Mouse (Mus musculus) liver, embryonic 11.5 days (tissue): ENCODE results near the gene Fbxo2. TPM values are rescaled to one million over a fixed set of nuclear protein-coding genes. Genes with fewer than 3 reads are reported as not detected.
"Not testable (repeated sequence)": the region's sequence is repeated elsewhere in the genome, so short reads cannot be mapped to it uniquely, and the experiment has no call there.

Experiments used
- ATAC-seq: fragments of 200-750 bp; cut with Nextera tagmentation; replicated peaks from 2 replicates; pipeline ENCODE4 v1.8.0; 2017; ENCODE audit warnings: moderate number of reproducible peaks, mild to moderate bottlenecking, moderate TSS enrichment, moderate library complexity; ENCODE audit not compliant: low FRiP score
- DNase-seq: peaks from one replicate; pipeline ENCODE4 v3.0.0-alpha.2; 2017; ENCODE audit warnings: low spot score
- H3K27ac ChIP-seq: fragments of 300-500 bp; sonication (generic); 2 replicates; pipeline ENCODE4 v1.5.1; 2014; ENCODE audit warnings: mild to moderate bottlenecking, low read depth, low read length, control low read depth
- H3K27me3 ChIP-seq: fragments of 300-500 bp; sonication (generic); replicated peaks from 2 replicates; pipeline ENCODE4 v1.6.1; 2014; ENCODE audit warnings: low read length, mixed read lengths; ENCODE audit not compliant: control insufficient read depth, insufficient read depth
- H3K36me3 ChIP-seq: fragments of 300-500 bp; sonication (generic); 2 replicates; pipeline ENCODE4 v1.6.1; 2014; ENCODE audit warnings: mild to moderate bottlenecking, low read length, moderate library complexity, mixed read lengths; ENCODE audit not compliant: control insufficient read depth, insufficient read depth
- H3K4me1 ChIP-seq: fragments of 300-500 bp; sonication (generic); replicated peaks from 2 replicates; pipeline ENCODE4 v1.6.1; 2014; ENCODE audit warnings: low read length, mixed read lengths; ENCODE audit not compliant: control insufficient read depth, insufficient read depth
- H3K4me2 ChIP-seq: fragments of 300-500 bp; sonication (generic); 2 replicates; pipeline ENCODE4 v1.6.1; 2014; ENCODE audit warnings: mild to moderate bottlenecking, control low read depth, moderate library complexity
- H3K4me3 ChIP-seq: fragments of 300-500 bp; sonication (generic); 2 replicates; pipeline ENCODE4 v1.5.1; 2014; ENCODE audit warnings: low read depth, low read length, control low read depth
- H3K9ac ChIP-seq: fragments of 300-500 bp; sonication (generic); 2 replicates; pipeline ENCODE4 v1.6.1; 2014; ENCODE audit warnings: low read depth, low read length, control low read depth
- H3K9me3 ChIP-seq: fragments of 300-500 bp; sonication (generic); 2 replicates; pipeline ENCODE4 v1.6.1; 2016; ENCODE audit warnings: low read length, inconsistent platforms, mixed read lengths; ENCODE audit not compliant: control insufficient read depth
- WGBS: fragments of 180-500 bp; shearing (Covaris S2); extraction: QIAGEN DNeasy Blood & Tissue Kit; methylation state at CpG from one replicate; pipeline ENCODE4 v1.1.7; 2014; 5-methylcytosine and 5-hydroxymethylcytosine counted together
- polyA plus RNA-seq: library from polyadenylated mRNA; unstranded; fragments of >200 nt; fragmentation: Nextera tagmentation; extraction: Ambion mirVana; gene quantifications from 2 replicates; pipeline ENCODE4 v1.2.1, GENCODE M21; 2014

The Fbxo2 gene
- polyA plus RNA-seq, 1 experiment from 2014 or later, result 0.73 TPM

DNA sequence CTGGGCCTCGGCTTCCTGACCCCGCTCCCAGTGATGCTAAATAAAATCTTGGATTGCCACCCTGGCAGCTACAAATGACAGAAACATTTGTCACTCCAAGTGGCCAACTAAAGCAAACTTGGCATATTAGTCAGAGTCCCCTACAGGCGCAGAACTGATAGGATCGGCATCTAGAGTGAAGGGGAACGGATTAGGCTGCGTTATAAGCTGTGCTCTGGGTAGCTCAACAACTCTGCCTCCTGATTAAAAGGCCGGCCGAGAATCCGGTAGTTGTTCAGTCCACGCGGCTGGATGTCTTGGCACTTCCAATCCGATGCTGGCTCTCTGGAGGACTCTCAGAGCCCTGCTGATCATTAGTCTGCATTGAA, 14.1 kb downstream of the Fbxo2 start:
- ATAC-seq, result no peak
- peaks cover 77% of the 10 kb centered on the region for H3K27me3 ChIP-seq
- no peak for DNase-seq

DNA sequence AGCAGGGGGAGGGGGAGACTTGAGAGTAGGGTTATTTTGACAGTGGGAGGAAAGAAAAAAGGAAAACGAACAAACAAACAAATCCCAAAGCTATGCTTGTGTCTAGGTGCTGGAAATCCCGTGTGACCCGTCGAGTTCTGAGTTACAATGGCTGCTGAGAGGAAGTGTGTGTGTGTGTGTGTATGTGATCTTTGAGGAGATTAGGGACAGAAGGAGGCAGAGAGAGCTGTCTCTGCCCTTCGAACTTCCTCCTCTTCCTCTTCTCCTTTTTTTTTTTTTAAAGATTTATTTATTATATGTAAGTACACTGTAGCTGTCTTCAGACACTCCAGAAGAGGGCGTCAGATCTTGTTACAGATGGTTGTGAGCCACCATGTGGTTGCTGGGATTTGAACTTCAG, 16.2 kb downstream of the Fbxo2 start:
- not testable (repeated sequence) for H3K27ac ChIP-seq, H3K4me2 ChIP-seq, ATAC-seq, DNase-seq, H3K9ac ChIP-seq, H3K9me3 ChIP-seq, H3K36me3 ChIP-seq, H3K4me1 ChIP-seq, H3K4me3 ChIP-seq
- 39% methylated on average over 5 of the region's 6 CpGs for WGBS
- peaks cover 68% of the 10 kb centered on the region for H3K27me3 ChIP-seq

More for the DNA sequence above, 14.1 kb downstream of the Fbxo2 start:
- H3K4me2 ChIP-seq, result no peak overlapping the region
- H3K4me1 ChIP-seq, result 0 out of 2 replicates have a peak, but pooled peaks cover 1% of the 10 kb centered on the region
- no peak overlapping the region for H3K4me3 ChIP-seq
- no peak overlapping the region for H3K9ac ChIP-seq
- no peaks in the 10 kb centered on the region for H3K9me3 ChIP-seq
- H3K36me3 ChIP-seq, result no peaks in the 10 kb centered on the region
- no peak overlapping the region for H3K27ac ChIP-seq
- WGBS, result 22% methylated on average over 12 of the region's 12 CpGs

DNA sequence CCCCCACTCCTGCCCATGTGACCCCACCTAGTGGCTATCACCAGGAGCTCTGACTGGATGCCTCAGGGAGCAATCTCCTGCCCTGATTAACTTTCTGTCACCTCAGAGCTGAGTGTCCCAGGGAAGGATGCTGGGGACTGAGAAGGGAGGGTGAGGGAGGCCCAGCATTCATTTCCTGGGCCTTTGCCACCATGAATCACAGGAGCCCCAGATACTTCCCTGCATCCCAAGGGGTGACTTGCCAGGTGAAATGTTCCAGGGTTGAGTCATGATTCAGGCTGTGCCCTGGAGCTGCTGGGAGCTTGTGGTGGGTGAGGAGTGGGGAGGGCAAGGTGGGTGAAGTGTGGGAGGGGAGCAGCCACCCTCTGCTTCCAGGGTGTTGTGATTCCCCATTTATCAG, 17.3 kb downstream of the Fbxo2 start:
- Histone ChIP-seq H3K4me1 (no peaks in the 10 kb centered on the region), H3K4me2 (no peak overlapping the region), H3K27ac (no peak overlapping the region), H3K9me3 (no peaks in the 10 kb centered on the region), H3K4me3 (no peak overlapping the region), H3K9ac (no peak overlapping the region), H3K36me3 (no peaks in the 10 kb centered on the region), H3K27me3 (peaks cover 63% of the 10 kb centered on the region)
- ATAC-seq (no peak), DNase-seq (no peak)

DNA sequence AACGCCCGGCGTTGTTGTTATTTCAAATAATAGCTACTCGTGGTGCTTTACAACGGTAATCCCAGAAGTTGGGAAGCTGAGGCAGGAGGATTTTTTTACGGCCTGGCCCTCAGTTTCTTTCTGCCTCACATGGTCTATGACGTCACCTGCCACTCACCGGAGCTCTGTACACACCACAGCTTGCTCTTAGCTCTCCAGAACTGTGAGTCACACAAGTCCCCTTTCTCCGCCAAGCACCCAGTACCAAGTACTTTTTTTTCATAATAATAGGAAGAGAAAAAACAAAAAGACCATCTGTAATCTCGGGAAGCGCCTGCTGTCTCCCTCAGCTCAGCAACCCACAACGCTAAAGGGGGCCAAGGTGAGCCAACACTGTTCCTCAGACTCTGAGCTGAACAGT, 21.1 kb downstream of the Fbxo2 start:
- ATAC-seq, result no peak
- Histone ChIP-seq H3K9me3 (no peaks in the 10 kb centered on the region), H3K27ac (no peak overlapping the region), H3K36me3 (no peaks in the 10 kb centered on the region), H3K4me1 (no peaks in the 10 kb centered on the region), H3K4me2 (no peak overlapping the region), H3K27me3 (peaks cover 29% of the 10 kb centered on the region), H3K9ac (no peak overlapping the region), H3K4me3 (no peak overlapping the region)
- WGBS, result 81% methylated on average over 12 of the region's 12 CpGs
- DNase-seq, result no peak

DNA sequence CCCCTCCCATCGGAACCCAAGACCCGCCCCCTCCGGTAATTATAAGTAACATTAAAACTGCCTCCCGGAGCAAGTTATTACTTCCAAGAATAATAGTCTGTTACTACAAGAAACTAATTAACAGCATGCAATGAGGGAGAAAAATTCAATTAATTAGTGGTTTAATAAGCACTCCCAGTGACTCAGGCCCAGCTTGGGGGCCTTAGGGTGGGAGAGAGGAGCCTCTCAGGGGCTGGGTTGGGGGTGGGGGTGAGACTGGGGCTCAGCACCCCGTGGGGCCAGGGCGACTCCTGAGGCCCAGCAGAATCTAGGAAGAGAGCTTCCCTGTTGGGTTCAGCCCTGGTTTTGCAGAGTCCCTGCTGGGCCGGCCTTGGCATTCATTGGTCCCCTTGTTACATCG, 21.9 kb downstream of the Fbxo2 start:
- H3K27ac ChIP-seq, result no peak overlapping the region
- H3K27me3 ChIP-seq, result peaks cover 27% of the 10 kb centered on the region
- H3K9ac ChIP-seq, result no peak overlapping the region
- H3K9me3 ChIP-seq, result no peaks in the 10 kb centered on the region
- 30% methylated on average over 8 of the region's 8 CpGs for WGBS
- no peak for DNase-seq
- no peaks in the 10 kb centered on the region for H3K4me1 ChIP-seq
- H3K4me2 ChIP-seq, result no peak overlapping the region
- H3K36me3 ChIP-seq, result no peaks in the 10 kb centered on the region
- no peak for ATAC-seq
- no peak overlapping the region for H3K4me3 ChIP-seq

DNA sequence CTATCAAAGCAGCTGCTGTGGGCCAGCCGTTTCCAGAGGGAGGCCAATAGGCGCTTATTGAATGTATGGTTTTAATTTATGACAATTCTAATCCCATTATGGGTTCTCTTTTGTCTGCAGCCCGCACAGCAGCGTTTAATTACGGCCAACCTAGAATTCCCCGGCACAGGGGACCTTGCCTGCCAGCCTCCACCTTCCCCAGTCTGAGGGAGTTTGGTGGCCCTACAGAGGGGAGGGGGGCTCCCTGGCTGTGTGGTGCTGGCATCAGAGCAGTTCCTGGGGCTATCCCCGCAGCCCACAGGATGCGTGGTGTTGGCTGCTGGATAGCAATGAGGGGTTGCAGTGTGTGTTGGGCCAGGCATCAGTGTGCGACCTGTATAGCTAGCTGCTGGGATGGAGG, 24.1 kb downstream of the Fbxo2 start:
- Histone ChIP-seq H3K27ac (no peak overlapping the region), H3K4me3 (no peak overlapping the region), H3K36me3 (no peaks in the 10 kb centered on the region), H3K9me3 (no peaks in the 10 kb centered on the region), H3K9ac (no peak overlapping the region), H3K27me3 (peaks cover 15% of the 10 kb centered on the region), H3K4me1 (no peaks in the 10 kb centered on the region), H3K4me2 (no peak overlapping the region)
- no peak for DNase-seq
- no peak for ATAC-seq
- 72% methylated on average over 9 of the region's 9 CpGs for WGBS

DNA sequence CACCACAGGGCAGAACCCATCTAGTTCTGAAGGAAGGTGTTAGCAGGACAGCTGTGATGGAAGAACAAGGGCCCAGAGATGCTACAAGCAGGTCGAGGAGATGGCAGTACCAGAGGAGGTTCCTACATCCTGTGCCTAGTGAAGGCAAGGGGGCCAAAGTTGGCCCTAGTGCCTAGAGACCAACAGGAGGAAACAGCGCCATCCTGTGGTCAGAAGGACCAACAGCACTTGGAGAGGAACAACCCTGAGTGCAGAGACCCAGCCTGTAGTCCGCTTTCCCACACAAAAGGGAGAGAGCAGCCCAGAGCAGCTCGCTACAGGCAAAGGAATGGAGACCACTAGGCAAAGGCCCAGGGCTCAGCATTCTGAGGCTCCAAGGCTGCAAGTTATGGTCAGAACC, 25.4 kb downstream of the Fbxo2 start:
- H3K9me3 ChIP-seq, result no peaks in the 10 kb centered on the region
- no peak overlapping the region for H3K4me2 ChIP-seq
- H3K4me3 ChIP-seq, result no peak overlapping the region
- H3K36me3 ChIP-seq, result no peaks in the 10 kb centered on the region
- WGBS, result 63% methylated on average over 4 of the region's 4 CpGs
- H3K27me3 ChIP-seq, result peaks cover 12% of the 10 kb centered on the region
- H3K9ac ChIP-seq, result no peak overlapping the region
- no peaks in the 10 kb centered on the region for H3K4me1 ChIP-seq
- DNase-seq (no peak), ATAC-seq (no peak)
- H3K27ac ChIP-seq, result no peak overlapping the region

DNA sequence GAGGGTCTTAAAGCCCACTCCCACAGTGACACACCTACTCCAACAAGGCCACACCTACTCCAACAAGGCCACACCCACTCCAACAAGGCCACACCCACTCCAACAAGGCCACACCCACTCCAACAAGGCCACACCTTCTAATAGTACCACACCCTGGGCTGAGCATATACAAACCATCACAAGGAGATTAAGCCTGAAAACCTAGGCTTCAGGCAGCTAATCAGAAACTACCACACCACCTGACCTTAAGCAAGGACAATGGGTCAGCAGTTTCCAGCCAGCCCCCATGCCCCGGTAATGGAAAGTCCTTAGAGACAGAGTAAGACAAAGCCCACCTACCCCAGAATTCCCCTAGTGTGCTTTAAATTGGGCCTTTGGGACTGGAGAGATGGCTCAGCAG, 28.3 kb downstream of the Fbxo2 start:
- H3K9me3 ChIP-seq, H3K27ac ChIP-seq, H3K4me1 ChIP-seq, DNase-seq, H3K27me3 ChIP-seq, H3K9ac ChIP-seq, H3K36me3 ChIP-seq, H3K4me3 ChIP-seq, H3K4me2 ChIP-seq: not testable (repeated sequence)
- 81% methylated on average over 1 of the region's 1 CpGs for WGBS
- peak; percentile 61; the same call in 1 of the 2 replicates for ATAC-seq

DNA sequence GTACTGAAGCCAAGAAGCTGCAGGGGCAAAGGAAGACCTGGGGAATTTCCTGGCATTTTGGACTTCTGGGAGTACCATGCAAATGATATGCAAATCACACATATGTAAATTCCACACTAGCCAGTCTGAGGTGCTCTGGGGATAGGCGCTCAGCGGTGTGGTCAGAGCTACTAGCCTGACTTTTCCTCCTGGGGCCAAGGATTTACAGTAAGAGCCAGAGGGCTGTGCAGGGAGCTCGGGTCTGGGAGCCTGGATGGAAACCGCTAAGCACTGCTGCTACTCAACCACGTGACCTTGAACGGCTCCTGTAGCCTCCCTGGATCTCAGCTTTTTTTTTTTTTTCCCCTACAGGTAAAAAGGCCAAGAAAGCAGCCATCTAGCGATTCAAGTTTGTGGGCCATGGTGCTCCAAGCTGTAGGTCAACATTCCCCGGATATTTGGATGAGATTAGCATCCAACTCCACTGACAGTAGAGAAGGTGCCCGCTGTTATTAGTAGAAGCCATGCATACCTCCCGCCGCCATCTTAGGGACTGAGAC, 32.4 kb downstream of the Fbxo2 start:
- Histone ChIP-seq H3K9ac (no peak overlapping the region), H3K4me3 (no peak overlapping the region), H3K27ac (no peak overlapping the region), H3K36me3 (no peaks in the 10 kb centered on the region), H3K9me3 (no peaks in the 10 kb centered on the region), H3K4me2 (no peak overlapping the region), H3K27me3 (peaks cover 5% of the 10 kb centered on the region; the same call in 1 of the 2 replicates), H3K4me1 (no peaks in the 10 kb centered on the region)
- no peak for ATAC-seq
- no peak for DNase-seq
- 30% methylated on average over 11 of the region's 11 CpGs for WGBS
